Mouse (Mus musculus) cortical plate, adult 2 months (tissue): ENCODE data around the gene Tnrc6b.

Experiments used
- CTCF ChIP-seq: fragments of 200-500 bp; IDR thresholded peaks from 2 replicates; pipeline ENCODE4 v1.5.1; 2011; ENCODE audit warnings: mild to moderate bottlenecking, control low read depth, low read length; ENCODE audit not compliant: insufficient read depth; ENCODE audit errors: extremely low read depth
- POLR2A ChIP-seq: fragments of 200-500 bp; IDR thresholded peaks from 2 replicates; pipeline ENCODE4 v1.6.1; 2011; ENCODE audit warnings: mild to moderate bottlenecking, low read length, control low read depth; ENCODE audit not compliant: insufficient read depth; ENCODE audit errors: extremely low read depth

DNA sequence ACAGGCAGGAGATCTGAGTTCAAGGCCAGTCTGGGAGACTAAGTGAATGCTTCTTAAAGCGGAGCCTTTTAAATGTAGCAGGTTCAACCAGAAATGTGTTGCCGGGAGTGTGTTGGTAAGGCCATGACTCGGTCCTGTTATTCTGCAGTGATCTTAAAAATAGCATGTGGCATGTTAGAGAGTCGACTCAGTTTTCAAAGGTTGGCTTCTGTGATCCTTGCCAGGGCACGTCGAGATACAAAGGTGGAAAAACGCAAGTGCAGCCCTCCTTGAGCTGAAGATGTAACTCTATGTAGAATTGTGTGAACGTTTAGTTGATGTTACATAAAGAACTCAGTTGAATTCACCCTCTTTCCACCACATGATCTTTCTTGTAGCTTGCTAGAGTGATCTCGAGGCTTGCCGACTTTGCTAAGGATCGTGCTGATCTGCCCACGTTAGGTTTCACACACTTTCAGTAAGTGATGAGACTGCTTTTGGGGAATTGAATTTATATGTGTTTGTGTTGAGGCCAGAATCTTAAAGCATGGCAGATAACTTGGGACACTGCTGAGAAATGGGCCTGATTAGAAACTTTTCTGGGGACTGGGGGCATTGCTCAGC lies 244.8 kb downstream of the Tnrc6b start:
- TF ChIP-seq CTCF, result no peak
- no peak for TF ChIP-seq POLR2A
